Mouse (Mus musculus) cerebellum, adult 9-11 months (tissue): Measurements from ENCODE around the gene Lpin1.

ENCODE experiments used
- DNase-seq: peaks from one replicate; pipeline ENCODE4 v3.0.0; 2022

The Lpin1 gene

GRCm38 (mm10) chr12:16618512-16619274 is 7.9 kb upstream of the Lpin1 start:
- peak; percentile 55 for DNase-seq

GRCm38 (mm10) chr12:16615738-16616137 is 5.0 kb upstream of the Lpin1 start:
- no peak for DNase-seq

- no peak for DNase-seq
These were observed 3.8 kb upstream of the Lpin1 start for GRCm38 (mm10) chr12:16614556-16614955.

GRCm38 (mm10) chr12:16605624-16606023 is 5.1 kb downstream of the Lpin1 start:
- DNase-seq, result no peak

- DNase-seq, result no peak
These were observed 8.5 kb downstream of the Lpin1 start for GRCm38 (mm10) chr12:16602271-16602670.

- no peak for DNase-seq
These were observed 10.4 kb downstream of the Lpin1 start for GRCm38 (mm10) chr12:16600374-16600773.

- no peak for DNase-seq
These were observed 11.4 kb downstream of the Lpin1 start for GRCm38 (mm10) chr12:16599359-16599758.

- DNase-seq, result no peak
These were observed 17.0 kb downstream of the Lpin1 start for GRCm38 (mm10) chr12:16593761-16594160.

- DNase-seq, result no peak
These were observed 17.8 kb downstream of the Lpin1 start for GRCm38 (mm10) chr12:16593014-16593413.

- no peak for DNase-seq
These were observed 18.3 kb downstream of the Lpin1 start for GRCm38 (mm10) chr12:16592451-16592850.

GRCm38 (mm10) chr12:16591453-16592200 is 19.1 kb downstream of the Lpin1 start:
- peak; percentile 86 for DNase-seq

GRCm38 (mm10) chr12:16589966-16590365 is 20.8 kb downstream of the Lpin1 start:
- peak; percentile 46 for DNase-seq

- DNase-seq, result peak; percentile 91
These were observed 21.4 kb downstream of the Lpin1 start for GRCm38 (mm10) chr12:16589204-16589949.

GRCm38 (mm10) chr12:16588396-16589042 is 22.2 kb downstream of the Lpin1 start:
- DNase-seq, result peak; percentile 53

GRCm38 (mm10) chr12:16587767-16588166 is 23.0 kb downstream of the Lpin1 start:
- DNase-seq, result peak; percentile 6

GRCm38 (mm10) chr12:16587111-16587510 is 23.7 kb downstream of the Lpin1 start:
- DNase-seq, result no peak

- peak; percentile 11 for DNase-seq
These were observed 25.8 kb downstream of the Lpin1 start for GRCm38 (mm10) chr12:16584964-16585363.

GRCm38 (mm10) chr12:16584035-16584682 is 26.6 kb downstream of the Lpin1 start:
- peak; percentile 6 for DNase-seq

- no peak for DNase-seq
These were observed 27.5 kb downstream of the Lpin1 start for GRCm38 (mm10) chr12:16583313-16583712.

- no peak for DNase-seq
These were observed 30.5 kb downstream of the Lpin1 start for GRCm38 (mm10) chr12:16580306-16580705.

- DNase-seq, result peak; percentile 57
These were observed 33.0 kb downstream of the Lpin1 start for GRCm38 (mm10) chr12:16577665-16578233.

- no peak for DNase-seq
These were observed 39.5 kb downstream of the Lpin1 start for GRCm38 (mm10) chr12:16571278-16571677.
